Mouse (Mus musculus): ENCODE data around the gene Tdrd5.
"Not testable (repeated sequence)": the region's sequence is repeated elsewhere in the genome, so short reads cannot be mapped to it uniquely, and the experiment has no call there.

The Tdrd5 gene

DNA sequence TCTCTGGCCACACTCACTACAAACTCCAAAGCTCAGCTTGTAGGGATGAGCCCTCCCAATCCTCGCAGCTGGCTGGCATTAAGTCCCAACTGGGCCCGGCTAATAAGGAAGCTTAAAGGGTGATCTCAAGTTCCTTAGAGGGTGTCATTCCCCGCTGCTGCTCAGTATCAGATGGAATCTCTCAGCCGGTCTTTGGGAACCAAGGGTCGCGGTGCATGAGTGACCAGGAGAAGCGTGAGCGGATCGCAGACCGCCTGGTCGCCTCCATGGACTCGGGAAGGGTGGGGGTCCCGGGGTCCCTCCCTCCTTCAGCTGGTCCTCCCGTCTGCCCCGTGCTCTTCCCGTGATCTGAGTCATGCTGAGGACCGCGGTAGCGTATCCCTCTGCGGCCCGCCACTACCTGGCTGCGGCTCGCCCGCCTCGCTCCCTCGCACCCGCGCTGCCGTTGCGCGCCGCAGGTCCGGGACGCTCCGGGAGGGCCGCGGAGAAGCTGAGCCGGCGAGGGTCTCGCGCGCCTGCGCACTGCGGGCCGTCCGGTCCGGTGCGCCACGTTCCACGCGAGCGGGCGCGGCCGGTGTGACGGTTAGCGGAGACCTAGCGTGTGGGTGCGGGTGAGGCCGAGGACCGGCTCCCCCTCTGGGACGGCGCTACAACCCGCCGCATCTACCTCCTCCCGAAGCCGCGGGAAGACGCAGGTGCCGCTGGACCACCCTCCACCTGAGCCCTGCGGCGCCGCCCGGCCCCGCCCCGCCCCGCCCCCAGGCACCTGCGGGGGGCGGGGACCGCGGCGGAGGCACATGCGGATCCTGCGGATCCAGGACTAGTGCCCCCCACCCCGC is at the start of gene Tdrd5:
Tdrd5 (minus strand) TSS at position 754 of the 839 bp plus-strand sequence.
- DNase-seq: peak; percentile 48

DNA sequence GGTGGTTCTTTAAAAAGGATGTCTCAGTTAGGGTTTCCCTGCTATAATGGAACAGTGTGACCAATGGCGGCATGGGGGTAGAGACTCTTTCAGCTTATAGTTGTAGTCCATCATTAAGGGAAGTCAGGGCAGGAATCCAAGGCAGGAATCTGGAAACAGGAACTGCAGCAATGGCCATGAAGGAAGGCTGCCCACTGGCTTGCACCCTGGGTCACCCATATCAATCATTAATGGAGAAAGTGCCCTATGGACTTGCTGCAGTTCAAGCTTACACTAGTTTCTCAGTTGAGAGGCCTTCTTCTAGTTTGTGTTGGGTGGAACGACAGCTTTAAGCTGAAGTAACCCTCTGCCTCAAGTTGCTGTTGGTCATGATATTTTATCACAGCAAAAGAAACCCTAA is 49.0 kb upstream of the Tdrd5 start:
- no peak for DNase-seq

GRCm38 (mm10) chr1:156350441-156350840 is 47.0 kb upstream of the Tdrd5 start:
- no peak for DNase-seq

GRCm38 (mm10) chr1:156349031-156349430 is 45.6 kb upstream of the Tdrd5 start:
- DNase-seq: no peak

DNA sequence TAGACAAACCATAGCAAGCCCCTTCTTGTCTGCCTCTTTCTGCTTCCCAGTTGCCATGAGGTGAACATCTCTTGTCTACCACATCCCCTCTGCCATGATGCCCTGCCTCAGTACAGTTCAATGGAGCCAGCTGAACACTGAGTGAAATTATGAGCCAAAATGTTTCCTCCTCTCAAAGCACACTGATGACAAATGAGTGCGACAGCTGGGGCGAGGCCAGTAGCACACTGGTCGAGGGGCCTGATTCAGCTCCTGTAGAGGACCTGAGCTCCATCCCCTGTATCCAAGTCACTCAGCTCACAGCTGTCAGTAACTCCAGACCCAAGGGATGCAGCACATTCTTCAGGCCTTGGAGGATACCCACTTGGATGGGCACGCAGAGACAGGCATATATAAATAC is 42.2 kb upstream of the Tdrd5 start:
- no peak for DNase-seq

DNA sequence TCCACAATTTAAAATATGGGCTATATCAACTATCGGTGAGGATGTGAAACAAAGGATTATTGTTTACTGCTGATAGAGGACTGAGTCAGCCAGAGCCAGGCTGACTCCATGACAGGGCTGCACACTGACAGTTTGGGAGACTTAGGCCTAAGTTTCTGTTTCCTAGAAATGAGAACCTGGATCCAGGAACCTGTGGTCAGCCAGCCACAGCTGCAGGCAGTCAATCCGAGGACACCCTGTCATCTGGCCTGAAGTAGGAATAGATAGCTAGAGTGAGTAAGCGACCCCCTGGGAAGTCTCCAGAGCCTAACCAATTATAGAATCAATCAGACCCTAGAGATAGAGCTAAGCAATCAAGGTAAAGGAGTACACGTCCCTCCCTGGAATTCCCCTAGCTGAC is 41.0 kb upstream of the Tdrd5 start:
- no peak for DNase-seq

- no peak for DNase-seq
Measured at GRCm38 (mm10) chr1:156340847-156341246, 37.4 kb upstream of the Tdrd5 start.

- no peak for DNase-seq
Measured at GRCm38 (mm10) chr1:156323126-156323525, 19.7 kb upstream of the Tdrd5 start.

- DNase-seq: no peak
Measured at GRCm38 (mm10) chr1:156310630-156311029, 7.2 kb upstream of the Tdrd5 start, which contains the start of gene Nphs2. TSS of gene Nphs2 (plus strand) at chr1:156310727.

DNA sequence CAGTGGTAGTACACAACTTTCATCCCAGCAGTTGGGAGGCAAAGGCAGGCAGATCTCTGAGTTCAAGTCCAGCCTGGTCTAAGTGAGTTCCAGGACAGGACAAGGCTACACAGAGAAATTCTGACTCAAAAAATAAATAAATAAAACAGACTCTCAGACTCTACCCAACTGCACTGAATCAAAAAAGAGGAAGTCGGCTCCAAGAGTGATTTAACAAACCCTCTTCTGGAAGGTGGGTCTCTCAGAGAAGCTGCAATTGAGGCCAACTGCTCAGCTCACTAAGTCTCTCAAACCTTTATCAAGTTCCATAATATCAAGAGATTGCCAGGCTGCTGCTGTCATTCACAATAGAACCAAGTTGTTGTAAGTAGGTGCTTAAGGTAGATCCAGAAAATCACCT is 5.1 kb upstream of the Tdrd5 start:
- no peak for DNase-seq

- DNase-seq: no peak
Measured at GRCm38 (mm10) chr1:156290016-156290415, 13.4 kb downstream of the Tdrd5 start.

GRCm38 (mm10) chr1:156289222-156289587 is 14.3 kb downstream of the Tdrd5 start:
- not testable (repeated sequence) for DNase-seq

GRCm38 (mm10) chr1:156288556-156289221 is 14.8 kb downstream of the Tdrd5 start:
- no peak for DNase-seq

DNA sequence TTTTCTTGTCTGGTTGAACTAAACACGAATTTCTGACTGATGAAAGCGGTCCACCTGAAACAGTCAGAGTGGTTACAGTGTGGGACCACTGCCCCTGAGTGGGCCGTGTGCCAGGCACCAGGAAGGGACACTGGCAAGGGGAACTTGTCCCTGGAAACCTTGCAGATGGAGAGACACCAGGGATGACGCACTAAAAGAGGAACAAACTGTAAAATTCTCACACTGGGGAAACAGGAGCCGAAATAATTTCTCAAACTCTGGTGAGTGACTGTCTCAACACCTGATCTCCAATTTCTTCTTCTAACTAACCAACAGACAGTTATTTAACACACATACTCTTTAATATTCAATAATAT is 17.9 kb downstream of the Tdrd5 start:
- no peak for DNase-seq

- no peak for DNase-seq
Measured at GRCm38 (mm10) chr1:156284851-156285540, 18.5 kb downstream of the Tdrd5 start.

- DNase-seq: no peak
Measured at GRCm38 (mm10) chr1:156284207-156284606, 19.3 kb downstream of the Tdrd5 start.

- no peak for DNase-seq
Measured at GRCm38 (mm10) chr1:156280131-156280530, 23.3 kb downstream of the Tdrd5 start.

GRCm38 (mm10) chr1:156273647-156274046 is 29.8 kb downstream of the Tdrd5 start:
- no peak for DNase-seq

GRCm38 (mm10) chr1:156271654-156272053 is 31.8 kb downstream of the Tdrd5 start:
- DNase-seq: no peak

DNA sequence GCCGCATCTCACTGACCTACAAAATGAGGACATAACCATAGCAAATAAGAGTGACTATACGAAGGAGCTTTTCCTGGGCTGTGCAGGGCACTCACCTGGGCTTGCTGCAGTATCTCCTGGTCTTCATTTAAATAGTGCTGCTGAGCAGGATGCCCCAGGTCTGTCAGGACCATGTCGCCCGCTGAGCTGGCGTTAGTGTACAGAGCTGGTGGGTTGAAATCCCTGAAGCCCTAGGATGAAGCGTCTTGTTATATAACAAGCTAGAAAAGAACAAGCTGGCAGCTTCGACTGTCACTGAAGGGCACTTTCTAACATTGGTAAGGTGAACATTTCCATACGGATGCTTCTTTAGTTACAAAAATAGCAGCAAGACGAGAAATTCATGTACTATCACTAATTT is 33.0 kb downstream of the Tdrd5 start:
- DNase-seq: no peak

DNA sequence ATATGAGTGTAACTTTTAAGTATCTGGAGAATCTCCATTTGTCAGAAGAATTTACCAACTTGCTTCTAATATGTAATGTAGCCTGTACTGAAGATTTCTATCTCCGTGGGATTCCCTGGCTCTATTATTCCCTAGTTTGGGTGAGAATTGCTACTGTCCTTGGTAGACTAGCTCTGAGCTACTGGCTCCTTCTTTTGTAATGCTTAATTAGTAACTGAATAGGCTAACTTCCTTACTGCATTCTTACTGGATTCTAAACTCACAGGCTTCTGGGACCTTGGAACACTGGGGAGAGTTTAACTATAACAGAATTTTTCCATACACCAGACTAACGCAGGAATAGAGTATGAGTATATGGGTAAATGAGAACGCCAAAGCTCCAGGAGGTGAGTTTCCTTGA is 34.9 kb downstream of the Tdrd5 start:
- DNase-seq: peak; percentile 4

DNA sequence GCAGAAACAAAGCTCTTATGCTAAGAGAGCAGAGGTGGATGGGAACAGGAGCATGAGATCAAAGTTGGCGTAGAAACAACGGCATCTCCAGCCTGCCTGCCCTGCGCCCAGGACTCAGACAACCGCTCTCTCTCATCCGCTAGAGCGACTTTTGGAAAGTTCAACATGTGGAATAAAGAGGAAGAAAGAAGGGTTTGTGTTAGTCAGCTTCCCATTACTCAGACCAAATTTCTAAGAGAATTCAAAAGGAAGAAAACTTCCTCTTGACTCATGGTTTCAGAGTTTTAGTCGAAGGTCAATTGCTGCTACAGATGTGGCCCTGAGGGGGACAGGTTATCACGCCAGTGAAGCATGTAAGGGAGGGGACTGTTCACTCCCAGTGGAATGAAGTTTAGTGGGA is 39.5 kb downstream of the Tdrd5 start:
- no peak for DNase-seq

- DNase-seq: peak; percentile 69
Measured at GRCm38 (mm10) chr1:156263352-156263751, 40.1 kb downstream of the Tdrd5 start.

DNA sequence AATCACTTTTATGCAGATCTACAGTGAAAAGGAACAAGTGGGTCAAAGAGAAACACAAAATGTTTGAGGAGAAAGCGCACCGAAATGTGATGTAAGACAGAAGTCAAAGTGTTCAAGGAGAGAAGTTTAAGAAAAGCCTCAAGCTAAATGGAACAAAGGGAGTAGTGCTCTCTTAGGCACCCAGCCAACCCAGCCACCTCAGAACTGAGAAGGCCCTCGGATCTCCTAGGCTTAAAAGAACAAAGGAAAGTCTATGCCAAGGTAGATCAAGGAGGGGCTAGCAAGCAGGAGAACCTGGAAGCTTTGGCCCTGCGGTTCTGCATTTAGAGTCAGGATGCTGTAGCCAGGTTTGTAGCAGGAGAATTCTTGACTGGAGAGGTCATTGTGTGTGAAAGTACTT is 48.6 kb downstream of the Tdrd5 start:
- no peak for DNase-seq
